Mouse (Mus musculus) spleen, adult 2 months (tissue): ENCODE data around the gene Dst. TPM values are rescaled to one million over a fixed set of nuclear protein-coding genes. Genes with fewer than 3 reads are reported as not detected.

ENCODE experiments used
- DNase-seq, 2 experiments: peaks; one replicate each; pipeline versions ENCODE4 v3.0.0 to v3.0.0-alpha.2; 2012 to 2021; ENCODE audit warnings: low spot score in 2 of 2, low read depth in 1 of 2
- H3K27ac ChIP-seq: fragments of 200-500 bp; 2 replicates; pipeline ENCODE4 v1.5.1; 2012; ENCODE audit warnings: low read length, inconsistent platforms; ENCODE audit not compliant: insufficient read depth
- H3K27me3 ChIP-seq: fragments of 200-500 bp; 2 replicates; pipeline ENCODE4 v1.6.1; 2012; ENCODE audit warnings: mild to moderate bottlenecking, moderate library complexity, low read length, inconsistent platforms; ENCODE audit not compliant: control insufficient read depth, insufficient read depth
- H3K36me3 ChIP-seq: fragments of 200-500 bp; 2 replicates; pipeline ENCODE4 v1.6.1; 2012; ENCODE audit warnings: mild to moderate bottlenecking, low read length, inconsistent platforms; ENCODE audit not compliant: control insufficient read depth, insufficient read depth
- H3K4me1 ChIP-seq: fragments of 200-500 bp; 2 replicates; pipeline ENCODE4 v1.6.1; 2011; ENCODE audit warnings: inconsistent platforms; ENCODE audit not compliant: control insufficient read depth, insufficient read depth, insufficient read length
- H3K4me3 ChIP-seq: fragments of 200-500 bp; 2 replicates; pipeline ENCODE4 v1.5.1; 2011; ENCODE audit warnings: mild to moderate bottlenecking, inconsistent platforms; ENCODE audit not compliant: insufficient read depth, insufficient read length; ENCODE audit errors: extremely low read depth
- CTCF ChIP-seq: fragments of 200-500 bp; IDR thresholded peaks from 2 replicates; pipeline ENCODE4 v1.5.1; 2011; ENCODE audit warnings: mild to moderate bottlenecking, inconsistent platforms; ENCODE audit not compliant: insufficient read depth, insufficient read length, insufficient replicate concordance; ENCODE audit errors: extremely low read depth
- POLR2A ChIP-seq: fragments of 200-500 bp; IDR thresholded peaks from 2 replicates; pipeline ENCODE4 v1.6.1; 2011; ENCODE audit warnings: low read depth, low read length, inconsistent platforms
- WGBS: fragments of 180-500 bp; shearing (Covaris S2); methylation state at CpG from one replicate; pipeline ENCODE4 v1.1.7; 2018; 5-methylcytosine and 5-hydroxymethylcytosine counted together
- polyA plus RNA-seq: library from polyadenylated mRNA; depleted of rRNA; stranded (reverse); fragments of >200 nt; gene quantifications from 2 replicates; pipeline ENCODE4 v1.2.3, GENCODE M21; 2012

Gene Dst
- polyA plus RNA-seq, 1 experiment: 7.6 TPM

- Histone ChIP-seq H3K27ac (no peak overlapping the region), H3K4me3 (no peak overlapping the region)
- TF ChIP-seq POLR2A: no peak
- no peak for TF ChIP-seq CTCF
These were observed 208.4 kb downstream of the Dst start for GRCm38 (mm10) chr1:34116444-34116843.

GRCm38 (mm10) chr1:34117056-34117455 lies 209.0 kb downstream of the Dst start:
- Histone ChIP-seq H3K4me1 (no peaks in the 10 kb centered on the region), H3K27me3 (no peaks in the 10 kb centered on the region), H3K27ac (no peak overlapping the region), H3K36me3 (no peaks in the 10 kb centered on the region), H3K4me3 (no peak overlapping the region)
- TF ChIP-seq CTCF: no peak
- no peak for TF ChIP-seq POLR2A
- 89% methylated on average over 9 of the region's 9 CpGs for WGBS
- no peak for DNase-seq

More at GRCm38 (mm10) chr1:34116444-34116843, 208.4 kb downstream of the Dst start:
- no peak for DNase-seq
- WGBS: 91% methylated on average over 11 of the region's 11 CpGs
- H3K4me1 ChIP-seq: no peaks in the 10 kb centered on the region
- H3K27me3 ChIP-seq: no peaks in the 10 kb centered on the region
- H3K36me3 ChIP-seq: no peaks in the 10 kb centered on the region

GRCm38 (mm10) chr1:34117709-34118108 lies 209.7 kb downstream of the Dst start:
- Histone ChIP-seq H3K36me3 (no peaks in the 10 kb centered on the region), H3K4me1 (no peaks in the 10 kb centered on the region), H3K27ac (no peak overlapping the region), H3K4me3 (no peak overlapping the region), H3K27me3 (no peaks in the 10 kb centered on the region)
- TF ChIP-seq POLR2A (no peak), CTCF (no peak)
- 28% methylated on average over 3 of the region's 3 CpGs for WGBS
- DNase-seq: no peak

GRCm38 (mm10) chr1:34120066-34120465 lies 212.0 kb downstream of the Dst start:
- Histone ChIP-seq H3K4me3 (no peak overlapping the region), H3K36me3 (no peaks in the 10 kb centered on the region), H3K27ac (no peak overlapping the region), H3K27me3 (no peaks in the 10 kb centered on the region), H3K4me1 (no peaks in the 10 kb centered on the region)
- TF ChIP-seq POLR2A: no peak
- TF ChIP-seq CTCF: no peak
- no peak for DNase-seq
- 86% methylated on average over 6 of the region's 6 CpGs for WGBS

GRCm38 (mm10) chr1:34120602-34121001 lies 212.6 kb downstream of the Dst start:
- TF ChIP-seq CTCF: no peak
- TF ChIP-seq POLR2A: no peak
- Histone ChIP-seq H3K4me3 (no peak overlapping the region), H3K27me3 (no peaks in the 10 kb centered on the region), H3K36me3 (no peaks in the 10 kb centered on the region), H3K4me1 (no peaks in the 10 kb centered on the region), H3K27ac (no peak overlapping the region)
- DNase-seq: no peak
- WGBS: 75% methylated on average over 6 of the region's 6 CpGs

- 80% methylated on average over 29 of the region's 29 CpGs for WGBS
- Histone ChIP-seq H3K27ac (peak overlapping the region; percentile 65; the same call in 1 of the 2 replicates), H3K36me3 (no peaks in the 10 kb centered on the region), H3K4me1 (no peaks in the 10 kb centered on the region), H3K27me3 (no peaks in the 10 kb centered on the region), H3K4me3 (no peak overlapping the region; the same call in 1 of the 2 replicates)
- TF ChIP-seq CTCF (no peak), POLR2A (no peak)
- no peak for DNase-seq
These were observed 213.4 kb downstream of the Dst start for GRCm38 (mm10) chr1:34121157-34122015.

- no peak overlapping the region for H3K4me3 ChIP-seq
- no peak for DNase-seq
- H3K36me3 ChIP-seq: no peaks in the 10 kb centered on the region
- no peak overlapping the region for H3K27ac ChIP-seq
- TF ChIP-seq POLR2A (no peak), CTCF (no peak)
- H3K4me1 ChIP-seq: no peaks in the 10 kb centered on the region
- H3K27me3 ChIP-seq: no peaks in the 10 kb centered on the region
- 91% methylated on average over 6 of the region's 6 CpGs for WGBS
These were observed 214.2 kb downstream of the Dst start for GRCm38 (mm10) chr1:34122198-34122597.
